Comparison of ENCODE assay signal across 8 mouse cellular contexts in the genomic region with DNA sequence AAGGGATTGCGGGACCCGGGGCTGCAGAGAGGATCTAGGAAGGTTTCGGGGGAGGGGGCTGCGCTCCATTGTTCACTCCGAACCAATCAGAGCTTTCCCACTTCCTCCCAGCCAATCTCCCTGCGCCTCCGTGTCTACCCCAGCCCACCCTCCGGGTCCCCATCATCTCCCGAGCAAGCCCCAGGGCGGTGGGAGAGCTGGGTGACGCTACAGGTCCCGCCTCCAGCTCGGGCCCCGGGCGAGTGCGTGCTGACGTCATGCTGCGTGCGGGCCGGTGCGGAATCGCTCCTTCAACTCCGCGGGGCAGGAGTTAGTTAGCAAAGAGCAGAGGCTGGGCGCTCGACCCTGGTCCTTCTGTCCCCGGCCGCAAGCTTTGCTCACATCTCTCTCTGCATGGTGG. TPM values are rescaled to one million over a fixed set of nuclear protein-coding genes. Genes with fewer than 3 reads are reported as not detected.
A peak's percentile ranks its signal among the peaks of the same experiment; 100 is the strongest.
DNase-seq lines count a peak whose midpoint lies in the region; ATAC-seq and TF ChIP-seq lines count a peak whose summit lies in the region.

No protein-coding gene starts in this region.

- peaks cover 70% of the 10 kb centered on the region for H3K27me3 ChIP-seq in forebrain, postnatal 0 days (ENCODE audit: insufficient read depth, low read length)
- H3K27me3 ChIP-seq in hindbrain, embryonic 16.5 days (replicated peaks; ENCODE audit: control insufficient read depth, insufficient read depth, low read length): peaks cover 53% of the 10 kb centered on the region
- peaks cover 78% of the 10 kb centered on the region for H3K27me3 ChIP-seq in lung, embryonic 14.5 days (ENCODE audit: insufficient read depth, low read length)

- no peaks in the 10 kb centered on the region for H3K36me3 ChIP-seq in forebrain, postnatal 0 days (ENCODE audit: insufficient read depth)
- H3K36me3 ChIP-seq in hindbrain, embryonic 16.5 days (ENCODE audit: control insufficient read depth, insufficient read depth, low read length): no peaks in the 10 kb centered on the region
- no peaks in the 10 kb centered on the region for H3K36me3 ChIP-seq in lung, embryonic 14.5 days (ENCODE audit: insufficient read depth)

- no peaks in the 10 kb centered on the region for H3K9me3 ChIP-seq in forebrain, postnatal 0 days (ENCODE audit: low read length)
- H3K9me3 ChIP-seq in hindbrain, embryonic 16.5 days (ENCODE audit: control insufficient read depth, low read length): no peaks in the 10 kb centered on the region
- no peaks in the 10 kb centered on the region for H3K9me3 ChIP-seq in lung, embryonic 14.5 days (ENCODE audit: low read depth, low read length)

- intact Hi-C loops in left cerebral cortex, postnatal 4 days (cut with DNase I): loop anchor here (10.0 kb wide), 1 partner anchor 374 kb away; no protein-coding TSS in a partner anchor

- peak overlapping the region; percentile 37 for H3K4me3 ChIP-seq in forebrain, postnatal 0 days (ENCODE audit: low read depth, low read length)
- H3K4me3 ChIP-seq in hindbrain, embryonic 16.5 days (ENCODE audit: low read length): peak overlapping the region; percentile 39
- peak overlapping the region; percentile 40 for H3K4me3 ChIP-seq in lung, embryonic 14.5 days (ENCODE audit: low read depth, low read length)

- H3K9ac ChIP-seq in forebrain, postnatal 0 days: peak overlapping the region; percentile 6
- 0 out of 2 replicates have a peak overlapping the region, but pooled peaks have one; percentile 4 for H3K9ac ChIP-seq in hindbrain, embryonic 16.5 days (ENCODE audit: low read depth, low read length)
- H3K9ac ChIP-seq in lung, embryonic 14.5 days: 0 out of 2 replicates have a peak overlapping the region, but pooled peaks have one; percentile 1

- no peak for TF ChIP-seq CTCF in forebrain, postnatal 0 days (IDR thresholded peaks at IDR 0.05; ENCODE audit: low read depth)
- TF ChIP-seq CTCF in lung, embryonic 14.5 days (IDR thresholded peaks at IDR 0.05; ENCODE audit: low read depth): no peak

- H3K4me2 ChIP-seq in forebrain, postnatal 0 days (ENCODE audit: low read depth): peak overlapping the region; percentile 55
- H3K4me2 ChIP-seq in hindbrain, embryonic 16.5 days (ENCODE audit: low read length): peak overlapping the region; percentile 61
- H3K4me2 ChIP-seq in lung, embryonic 14.5 days: peak overlapping the region; percentile 79

- 0% methylated on average over 28 of the region's 28 CpGs for WGBS in forebrain, postnatal 0 days
- under 1% methylated on average over 28 of the region's 28 CpGs for WGBS in hindbrain, embryonic 16.5 days
- WGBS in lung, embryonic 14.5 days: under 1% methylated on average over 28 of the region's 28 CpGs

- DNase-seq in left cerebral cortex, postnatal 4 days: peak; percentile 81
- DNase-seq in left cerebral cortex, adult 9 months (ENCODE audit: low spot score in 2 of 2): no peak
- DNase-seq in adrenal gland, postnatal 14 days: peak; percentile 48
- peak; percentile 90 for DNase-seq in forebrain, postnatal 0 days
- peak; percentile 86 for DNase-seq in lung, embryonic 14.5 days
- DNase-seq in frontal cortex, postnatal 25 days (ENCODE audit: low spot score in 2 of 2): no peak

- H3K27ac ChIP-seq in forebrain, postnatal 0 days (ENCODE audit: low read depth, low read length): no peak overlapping the region
- H3K27ac ChIP-seq in hindbrain, embryonic 16.5 days (ENCODE audit: low read depth, low read length): no peak overlapping the region
- H3K27ac ChIP-seq in lung, embryonic 14.5 days (ENCODE audit: low read depth): no peak overlapping the region

- no peaks in the 10 kb centered on the region; the same call in 1 of the 2 replicates for H3K4me1 ChIP-seq in forebrain, postnatal 0 days (ENCODE audit: insufficient read depth)
- H3K4me1 ChIP-seq in hindbrain, embryonic 16.5 days (ENCODE audit: control insufficient read depth, insufficient read depth, low read depth, low read length): peaks cover 15% of the 10 kb centered on the region
- peaks cover 8% of the 10 kb centered on the region; the same call in 1 of the 2 replicates for H3K4me1 ChIP-seq in lung, embryonic 14.5 days (ENCODE audit: insufficient read depth)

- ATAC-seq in forebrain, postnatal 0 days: peak; percentile 97
- peak; percentile 86 for ATAC-seq in hindbrain, embryonic 16.5 days
- peak; percentile 92 for ATAC-seq in lung, embryonic 14.5 days (ENCODE audit: insufficient read depth)
- ATAC-seq in neutrophil, adult 5-6 weeks (ENCODE audit: extremely low read depth, insufficient number of reproducible peaks, low FRiP score, poor library complexity, severe bottlenecking): peak; percentile 17; the same call in 1 of the 2 replicates

RNA-seq across cellular contexts. Expression of a gene that starts 2.4 kb away (rescaled TPM):
- total RNA-seq in left cerebral cortex, postnatal 4 days (2021): not detected
- total RNA-seq in adrenal gland, postnatal 14 days (2021): not detected in 2 replicates
- total RNA-seq in forebrain, postnatal 0 days (2014; rRNA removed): not detected in 2 replicates
- not detected in 2 replicates for polyA plus RNA-seq in forebrain, postnatal 0 days (2015; fragmentation: Nextera tagmentation; extraction: Ambion mirVana)
- polyA plus RNA-seq in hindbrain, embryonic 16.5 days (2015; fragmentation: Nextera tagmentation; extraction: Ambion mirVana): 1.8 and 3.6 TPM in 2 replicates
- polyA plus RNA-seq in lung, embryonic 14.5 days (2014; fragmentation: Nextera tagmentation; extraction: Ambion mirVana): 0.12 TPM in 1 of 2 replicates, not detected in the other
- total RNA-seq in neutrophil, adult 5-6 weeks (2017): not detected in 2 replicates

RNA-seq across cellular contexts. Expression of a gene that starts 28.8 kb away (rescaled TPM):
- 10 to 100 TPM; 38.7 to 39.4 TPM for total RNA-seq in left cerebral cortex, postnatal 4 days (2021)
- total RNA-seq in adrenal gland, postnatal 14 days (2021): 1,170 and 1,175 TPM in 2 replicates
- 11.2 and 17.9 TPM in 2 replicates for total RNA-seq in forebrain, postnatal 0 days (2014; rRNA removed)
- polyA plus RNA-seq in forebrain, postnatal 0 days (2015; fragmentation: Nextera tagmentation; extraction: Ambion mirVana): 94.2 and 96.0 TPM in 2 replicates
- polyA plus RNA-seq in hindbrain, embryonic 16.5 days (2015; fragmentation: Nextera tagmentation; extraction: Ambion mirVana): 99.7 and 111 TPM in 2 replicates
- 194 and 201 TPM in 2 replicates for polyA plus RNA-seq in lung, embryonic 14.5 days (2014; fragmentation: Nextera tagmentation; extraction: Ambion mirVana)
- total RNA-seq in neutrophil, adult 5-6 weeks (2017): 19.2 and 23.9 TPM in 2 replicates

Comparison
In these comparisons a context has a peak if more than half of its experiments do, and no peak if none do; other contexts are left out.
1. DNase-seq: peak in left cerebral cortex, postnatal 4 days (single experiment), adrenal gland, postnatal 14 days (single experiment), forebrain, postnatal 0 days (single experiment) and lung, embryonic 14.5 days (single experiment); none in left cerebral cortex, adult 9 months (0 of 2) and frontal cortex, postnatal 25 days (0 of 2).
2. ATAC-seq: peak in every context shown above with its lines; median percentile 97 in forebrain, postnatal 0 days; 92 in lung, embryonic 14.5 days; 86 in hindbrain, embryonic 16.5 days; 17 in neutrophil, adult 5-6 weeks.
3. RNA of a gene that starts 28.8 kb away (total RNA-seq): 1,170 to 1,175 TPM in adrenal gland, postnatal 14 days; 38.7 to 39.4 TPM in left cerebral cortex, postnatal 4 days, 19.2 to 23.9 TPM in neutrophil, adult 5-6 weeks and 11.2 to 17.9 TPM in forebrain, postnatal 0 days; every median in the first group is over 10 times any median in the second.
4. Peak in every context shown above with its lines, with median percentiles within 50 percentile points of each other: H3K4me2 ChIP-seq, H3K4me3 ChIP-seq and H3K9ac ChIP-seq.